Mouse (Mus musculus): Measurements from ENCODE around the gene Pdgfd. TPM values are rescaled to one million over a fixed set of nuclear protein-coding genes. Genes with fewer than 3 reads are reported as not detected.

Pdgfd gene
- polyA plus RNA-seq, 1 experiment from 2014 or later, result 6.7 TPM

DNA sequence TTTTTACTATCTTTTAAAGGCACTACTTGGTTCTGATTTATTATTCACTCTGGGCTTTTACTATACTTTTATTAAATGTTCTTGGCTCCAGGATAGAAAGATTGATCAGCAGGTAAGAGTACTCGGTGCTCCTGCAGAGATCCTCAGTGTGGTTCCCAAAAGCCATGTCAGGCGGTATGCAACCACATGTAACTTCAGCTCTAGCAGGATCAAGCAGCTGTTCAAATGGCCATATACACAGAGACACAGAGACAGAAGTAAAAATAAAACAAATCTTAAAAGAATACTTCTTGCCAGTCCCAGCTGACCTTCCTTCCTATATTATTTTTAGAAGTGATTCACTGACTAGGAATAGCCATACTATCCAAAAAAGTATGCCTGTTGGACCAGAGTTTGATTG, 157.0 kb downstream of the Pdgfd start:
- Histone ChIP-seq H3K9ac (no peak overlapping the region), H3K27me3 (no peaks in the 10 kb centered on the region), H3K4me2 (no peak overlapping the region), H3K4me1 (no peaks in the 10 kb centered on the region), H3K36me3 (no peaks in the 10 kb centered on the region), H3K9me3 (no peaks in the 10 kb centered on the region), H3K27ac (no peak overlapping the region), H3K4me3 (no peak overlapping the region)
- ATAC-seq (ENCODE audit: borderline replicate concordance, extremely low read depth, low FRiP score, low TSS enrichment), result no peak
- 73% methylated on average over 2 of the region's 2 CpGs for whole genome bisulfite sequencing

GRCm38 (mm10) chr9:6333499-6333898, 165.1 kb downstream of the Pdgfd start:
- Histone ChIP-seq H3K36me3 (no peaks in the 10 kb centered on the region), H3K27ac (no peak overlapping the region), H3K27me3 (no peaks in the 10 kb centered on the region), H3K9me3 (no peaks in the 10 kb centered on the region), H3K4me2 (no peak overlapping the region), H3K4me1 (no peaks in the 10 kb centered on the region), H3K9ac (no peak overlapping the region), H3K4me3 (no peak overlapping the region)
- ATAC-seq (ENCODE audit: borderline replicate concordance, extremely low read depth, low FRiP score, low TSS enrichment), result no peak
- WGBS, result 74% methylated on average over 1 of the region's 1 CpGs

- 38% methylated on average over 2 of the region's 2 CpGs for WGBS
- no peak overlapping the region for H3K4me2 ChIP-seq
- H3K36me3 ChIP-seq, result no peaks in the 10 kb centered on the region
Observed at GRCm38 (mm10) chr9:6336236-6336635, 167.9 kb downstream of the Pdgfd start.

DNA sequence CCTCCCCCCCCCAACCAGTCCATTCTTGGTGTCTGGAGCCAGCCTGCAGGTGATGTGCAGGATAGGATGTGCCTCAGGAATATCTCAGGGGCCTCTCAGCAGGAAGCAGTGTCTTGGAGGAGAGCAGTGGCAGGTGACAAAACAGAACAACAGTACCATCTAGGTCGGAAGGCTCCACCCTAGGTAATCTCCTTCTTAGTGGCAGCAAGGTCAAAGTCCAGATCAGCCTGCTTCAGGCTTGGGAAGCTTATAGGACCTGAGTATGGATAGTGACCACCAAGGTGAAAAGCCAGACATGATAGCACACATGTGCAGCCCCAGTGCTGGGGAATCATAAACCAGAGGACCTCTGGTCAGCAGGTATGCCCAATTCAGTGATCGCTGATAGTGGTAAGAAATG, 169.5 kb downstream of the Pdgfd start:
- H3K9ac ChIP-seq, result no peak overlapping the region
- H3K36me3 ChIP-seq, result no peaks in the 10 kb centered on the region
- no peak overlapping the region for H3K4me2 ChIP-seq
- no peaks in the 10 kb centered on the region for H3K4me1 ChIP-seq
- H3K9me3 ChIP-seq, result no peaks in the 10 kb centered on the region
- H3K4me3 ChIP-seq, result no peak overlapping the region
- no peak overlapping the region for H3K27ac ChIP-seq
- no peak for ATAC-seq (ENCODE audit: borderline replicate concordance, extremely low read depth, low FRiP score, low TSS enrichment)
- WGBS, result 84% methylated on average over 2 of the region's 2 CpGs
- H3K27me3 ChIP-seq, result no peaks in the 10 kb centered on the region

More at GRCm38 (mm10) chr9:6336236-6336635, 167.9 kb downstream of the Pdgfd start:
- Histone ChIP-seq H3K27me3 (no peaks in the 10 kb centered on the region), H3K4me1 (no peaks in the 10 kb centered on the region), H3K9me3 (no peaks in the 10 kb centered on the region), H3K27ac (no peak overlapping the region), H3K4me3 (no peak overlapping the region), H3K9ac (no peak overlapping the region)
- ATAC-seq (ENCODE audit: borderline replicate concordance, extremely low read depth, low FRiP score, low TSS enrichment), result no peak

- H3K9ac ChIP-seq, result no peak overlapping the region
- H3K9me3 ChIP-seq, result no peaks in the 10 kb centered on the region
- no peaks in the 10 kb centered on the region for H3K36me3 ChIP-seq
- H3K4me1 ChIP-seq, result no peaks in the 10 kb centered on the region
- no peak overlapping the region for H3K4me3 ChIP-seq
- no peak overlapping the region for H3K27ac ChIP-seq
- ATAC-seq (ENCODE audit: borderline replicate concordance, extremely low read depth, low FRiP score, low TSS enrichment), result no peak
- no peak overlapping the region for H3K4me2 ChIP-seq
- 83% methylated on average over 3 of the region's 3 CpGs for WGBS
- H3K27me3 ChIP-seq, result no peaks in the 10 kb centered on the region
Observed at GRCm38 (mm10) chr9:6338344-6338743, 170.0 kb downstream of the Pdgfd start.

- Histone ChIP-seq H3K4me2 (no peak overlapping the region), H3K4me3 (no peak overlapping the region), H3K4me1 (no peaks in the 10 kb centered on the region), H3K9me3 (no peaks in the 10 kb centered on the region), H3K36me3 (no peaks in the 10 kb centered on the region), H3K27me3 (no peaks in the 10 kb centered on the region), H3K27ac (no peak overlapping the region), H3K9ac (no peak overlapping the region)
- WGBS, result 73% methylated on average over 1 of the region's 1 CpGs
- ATAC-seq (ENCODE audit: borderline replicate concordance, extremely low read depth, low FRiP score, low TSS enrichment), result no peak
Observed at GRCm38 (mm10) chr9:6339394-6339793, 171.0 kb downstream of the Pdgfd start.

- Histone ChIP-seq H3K36me3 (no peaks in the 10 kb centered on the region), H3K9me3 (no peaks in the 10 kb centered on the region), H3K4me2 (no peak overlapping the region), H3K4me1 (no peaks in the 10 kb centered on the region), H3K27ac (no peak overlapping the region), H3K27me3 (no peaks in the 10 kb centered on the region), H3K4me3 (no peak overlapping the region), H3K9ac (no peak overlapping the region)
- no peak for ATAC-seq (ENCODE audit: borderline replicate concordance, extremely low read depth, low FRiP score, low TSS enrichment)
Observed at GRCm38 (mm10) chr9:6340750-6341149, 172.4 kb downstream of the Pdgfd start.

DNA sequence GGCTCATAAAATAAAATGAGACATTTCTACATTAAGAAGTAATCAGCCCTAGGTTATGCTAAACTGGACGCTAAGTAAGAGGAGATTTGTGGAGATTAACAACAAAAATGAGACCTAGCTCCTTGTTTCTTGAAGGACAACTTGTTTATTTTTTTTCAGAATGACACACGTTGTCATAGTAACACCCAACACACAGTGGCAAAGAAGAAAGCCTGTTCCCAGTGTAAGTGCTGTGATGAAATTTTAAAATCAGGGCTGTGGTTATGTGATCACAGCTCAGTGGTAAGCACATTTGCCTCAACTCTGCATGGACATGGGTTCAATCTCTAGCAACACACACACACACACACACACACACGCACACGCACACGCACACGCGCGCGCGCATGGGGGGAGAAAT, 174.5 kb downstream of the Pdgfd start:
- Histone ChIP-seq H3K9me3 (no peaks in the 10 kb centered on the region), H3K9ac (no peak overlapping the region), H3K36me3 (no peaks in the 10 kb centered on the region), H3K27me3 (no peaks in the 10 kb centered on the region), H3K4me3 (no peak overlapping the region), H3K4me2 (no peak overlapping the region), H3K27ac (no peak overlapping the region), H3K4me1 (no peaks in the 10 kb centered on the region)
- ATAC-seq (ENCODE audit: borderline replicate concordance, extremely low read depth, low FRiP score, low TSS enrichment), result no peak
- 85% methylated on average over 10 of the region's 10 CpGs for WGBS

DNA sequence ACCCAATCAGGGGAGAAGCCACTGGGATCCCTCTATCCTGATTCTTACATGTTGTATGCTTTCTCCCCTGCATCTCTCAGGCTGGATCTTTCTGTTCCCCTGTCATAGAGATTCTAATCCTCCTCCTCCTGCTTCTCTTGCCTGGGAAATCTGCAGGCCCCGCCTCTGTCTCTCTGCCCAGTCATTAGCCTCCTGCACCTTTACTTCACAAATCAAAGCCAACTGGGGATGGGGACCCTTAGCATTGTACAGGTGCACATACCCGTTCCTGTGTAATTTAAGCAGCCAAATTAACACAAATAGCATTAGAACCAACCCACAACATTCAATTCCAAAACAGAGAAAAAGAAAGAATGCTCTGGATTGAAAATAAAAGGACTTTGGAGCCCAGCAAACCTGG, 176.1 kb downstream of the Pdgfd start:
- no peak overlapping the region for H3K9ac ChIP-seq
- no peak for ATAC-seq (ENCODE audit: borderline replicate concordance, extremely low read depth, low FRiP score, low TSS enrichment)
- WGBS, result 45% methylated on average over 2 of the region's 2 CpGs
- H3K4me1 ChIP-seq, result no peaks in the 10 kb centered on the region
- H3K9me3 ChIP-seq, result no peaks in the 10 kb centered on the region
- no peak overlapping the region for H3K4me2 ChIP-seq
- no peaks in the 10 kb centered on the region for H3K36me3 ChIP-seq
- H3K4me3 ChIP-seq, result no peak overlapping the region
- no peaks in the 10 kb centered on the region for H3K27me3 ChIP-seq
- no peak overlapping the region for H3K27ac ChIP-seq

GRCm38 (mm10) chr9:6344924-6345323, 176.5 kb downstream of the Pdgfd start:
- WGBS, result 27% methylated on average over 4 of the region's 4 CpGs
- no peak overlapping the region for H3K9ac ChIP-seq

DNA sequence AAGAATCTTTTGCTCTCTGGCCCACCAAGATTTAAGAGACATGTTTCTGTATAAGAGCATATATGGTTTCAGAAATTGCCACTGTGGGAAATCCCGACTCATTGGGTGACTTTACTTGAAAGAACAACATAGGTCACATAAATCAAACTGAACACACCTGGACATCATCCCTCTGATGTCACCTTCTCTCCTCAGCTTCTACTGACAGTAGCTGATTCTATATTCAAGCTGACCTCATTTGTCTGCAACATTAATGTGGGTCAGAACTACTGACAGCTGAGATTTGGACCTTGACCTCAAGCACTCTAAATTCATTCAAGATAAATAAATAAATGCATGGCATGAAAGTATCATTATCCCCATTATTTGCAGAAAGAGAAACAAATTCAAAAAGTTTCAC, 177.0 kb downstream of the Pdgfd start:
- Histone ChIP-seq H3K4me1 (no peaks in the 10 kb centered on the region), H3K4me2 (no peak overlapping the region), H3K36me3 (no peaks in the 10 kb centered on the region), H3K27me3 (no peaks in the 10 kb centered on the region), H3K27ac (no peak overlapping the region), H3K9ac (no peak overlapping the region), H3K4me3 (no peak overlapping the region), H3K9me3 (no peaks in the 10 kb centered on the region)
- ATAC-seq (ENCODE audit: borderline replicate concordance, extremely low read depth, low FRiP score, low TSS enrichment), result no peak
- WGBS, result 40% methylated on average over 1 of the region's 1 CpGs

More at GRCm38 (mm10) chr9:6344924-6345323, 176.5 kb downstream of the Pdgfd start:
- no peak for ATAC-seq (ENCODE audit: borderline replicate concordance, extremely low read depth, low FRiP score, low TSS enrichment)
- no peaks in the 10 kb centered on the region for H3K9me3 ChIP-seq
- no peak overlapping the region for H3K27ac ChIP-seq
- H3K4me3 ChIP-seq, result no peak overlapping the region
- H3K4me1 ChIP-seq, result no peaks in the 10 kb centered on the region
- no peaks in the 10 kb centered on the region for H3K36me3 ChIP-seq
- no peak overlapping the region for H3K4me2 ChIP-seq
- no peaks in the 10 kb centered on the region for H3K27me3 ChIP-seq

DNA sequence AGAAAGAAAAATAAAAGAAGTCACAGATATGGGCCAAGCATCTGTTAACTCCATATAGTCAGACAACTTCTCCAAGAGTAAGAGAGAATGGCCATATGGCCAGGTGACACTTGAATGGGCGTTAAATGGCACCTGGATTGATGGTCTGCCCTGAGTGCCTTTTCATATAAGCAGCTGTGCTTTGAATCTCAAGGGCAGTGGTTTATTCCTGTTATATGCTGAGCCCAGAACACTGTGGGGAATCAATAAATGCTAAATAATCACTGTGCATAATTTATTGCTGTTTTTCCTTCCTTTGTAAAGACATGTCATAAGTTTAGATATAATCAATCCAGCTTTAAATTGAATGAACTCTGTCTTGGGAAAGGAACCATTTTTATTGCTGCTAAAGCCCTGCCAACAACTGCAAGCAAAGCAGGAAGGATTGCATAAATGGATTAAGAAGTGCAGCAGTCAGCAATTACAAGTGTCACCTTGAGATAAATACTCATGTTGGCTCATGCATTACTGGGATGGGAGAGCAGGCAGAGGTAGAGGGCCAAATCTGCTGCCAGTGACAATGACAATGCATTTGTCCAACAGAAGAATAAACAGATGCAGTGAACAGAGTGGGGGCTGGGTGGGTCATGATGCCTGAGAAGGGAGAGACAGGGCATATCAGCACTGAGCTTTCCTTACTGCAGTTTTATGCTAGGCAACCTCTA, 185.0 kb downstream of the Pdgfd start:
- Histone ChIP-seq H3K4me3 (no peak overlapping the region), H3K4me1 (no peaks in the 10 kb centered on the region), H3K27me3 (no peaks in the 10 kb centered on the region), H3K9me3 (no peaks in the 10 kb centered on the region), H3K36me3 (no peaks in the 10 kb centered on the region), H3K4me2 (no peak overlapping the region), H3K27ac (no peak overlapping the region), H3K9ac (no peak overlapping the region)
- 35% methylated on average over 1 of the region's 1 CpGs for WGBS
- ATAC-seq (ENCODE audit: borderline replicate concordance, extremely low read depth, low FRiP score, low TSS enrichment), result no peak

GRCm38 (mm10) chr9:6360795-6361194, 192.4 kb downstream of the Pdgfd start:
- WGBS, result 78% methylated on average over 2 of the region's 2 CpGs

More at GRCm38 (mm10) chr9:6360795-6361194, 192.4 kb downstream of the Pdgfd start:
- Histone ChIP-seq H3K4me2 (no peak overlapping the region), H3K36me3 (no peaks in the 10 kb centered on the region), H3K27me3 (no peaks in the 10 kb centered on the region), H3K4me3 (no peak overlapping the region), H3K9ac (no peak overlapping the region), H3K4me1 (no peaks in the 10 kb centered on the region), H3K9me3 (no peaks in the 10 kb centered on the region), H3K27ac (no peak overlapping the region)
- ATAC-seq (ENCODE audit: borderline replicate concordance, extremely low read depth, low FRiP score, low TSS enrichment), result no peak

All from lung, embryonic 15.5 days (tissue).